Mouse (Mus musculus) left cerebral cortex, postnatal 36 days (tissue): ENCODE data around the gene Pdia3. TPM values are rescaled to one million over a fixed set of nuclear protein-coding genes. Genes with fewer than 3 reads are reported as not detected.
A peak's percentile ranks its signal among the peaks of the same experiment; 100 is the strongest.
"Not testable (repeated sequence)": the region's sequence is repeated elsewhere in the genome, so short reads cannot be mapped to it uniquely, and the experiment has no call there.

Experiments
- DNase-seq, 2 experiments: peaks; one replicate each; pipeline ENCODE4 v3.0.0; 2021 to 2022; ENCODE audit warnings: low spot score in 2 of 2, mixed read lengths in 1 of 2
- intact Hi-C: fragments of 180-260 bp; cut with DNase I; formaldehyde crosslinking; loops from one replicate; pipeline ENCODE4 v1.15.1; 2025
- microRNA-seq: library from miRNA; unstranded; fragments of <30 nt; microRNA quantifications from one replicate; pipeline ENCODE4 v1.2.0, GENCODE M21; 2022
- total RNA-seq, 2 experiments: library from RNA; stranded (reverse); gene quantifications; 2 replicates each; pipeline ENCODE4 v1.2.3; 2021

Gene Pdia3
- total RNA-seq, 2 experiments from 2014 or later = 172 to 201 TPM

- intact Hi-C loops = loop anchor here (5.0 kb wide), 1 partner anchor 34 kb away; the partner anchor contains the start of genes Mfap1a and Wdr76
- peak; percentile 83 to 84 for DNase-seq
These were observed 60.0 kb downstream of the Pdia3 start, which contains the start of gene Mfap1b for GRCm38 (mm10) chr2:121473301-121474179. Mfap1b (minus strand) TSS chr2:121474067.

DNA sequence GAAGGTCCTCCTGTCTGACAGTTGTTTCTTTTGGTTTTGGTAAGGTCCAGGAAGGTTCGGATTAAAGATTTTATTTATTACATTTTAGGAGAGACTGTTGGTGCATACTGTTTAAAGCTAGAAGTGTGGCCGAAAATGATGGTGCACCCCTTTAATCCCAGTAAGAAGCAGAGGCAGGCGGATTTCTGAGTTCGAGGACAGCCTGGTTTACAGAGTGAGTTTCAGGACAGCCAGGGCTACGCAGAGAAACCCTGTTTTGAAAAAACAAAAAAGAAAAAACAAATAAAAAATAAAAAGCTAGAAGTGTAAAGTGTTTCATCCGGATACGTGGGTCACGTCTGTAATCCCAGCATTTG lies 60.6 kb downstream of the Pdia3 start:
- intact Hi-C loops = loop anchor here (5.0 kb wide), 1 partner anchor 33 kb away; the partner anchor contains the start of genes Mfap1a and Wdr76
- no peak for DNase-seq

- intact Hi-C loops = not testable (repeated sequence)
These were observed 61.7 kb downstream of the Pdia3 start for GRCm38 (mm10) chr2:121475306-121475705.

GRCm38 (mm10) chr2:121477491-121478266 lies 64.1 kb downstream of the Pdia3 start:
- no peak for DNase-seq
- intact Hi-C loops = no loop called here

More at GRCm38 (mm10) chr2:121475306-121475705, 61.7 kb downstream of the Pdia3 start:
- not testable (repeated sequence) for DNase-seq

DNA sequence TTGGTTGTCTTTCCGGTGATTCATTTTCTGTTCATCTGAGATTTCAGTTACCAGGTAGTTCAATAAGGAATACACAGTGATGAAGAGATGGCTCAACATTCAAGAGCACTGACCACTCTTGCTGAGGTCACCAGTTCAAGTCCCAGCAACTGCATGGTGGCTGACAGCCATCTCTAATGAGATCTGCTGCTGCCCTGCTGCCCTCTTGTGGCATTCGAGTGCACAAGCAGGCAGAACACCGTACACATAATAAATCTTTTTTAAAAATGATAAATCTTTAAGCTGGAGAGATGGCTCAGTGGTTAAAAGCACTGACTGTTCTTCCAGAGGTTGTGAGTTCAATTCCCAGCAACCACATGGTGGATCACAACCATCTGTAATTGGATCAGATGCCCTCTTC lies 66.9 kb downstream of the Pdia3 start:
- DNase-seq = no peak
- intact Hi-C loops = no loop called here

- intact Hi-C loops, DNase-seq: not testable (repeated sequence)
These were observed 67.3 kb downstream of the Pdia3 start for GRCm38 (mm10) chr2:121480916-121481315.

- intact Hi-C loops = no loop called here
- no peak for DNase-seq
These were observed 70.0 kb downstream of the Pdia3 start for GRCm38 (mm10) chr2:121483576-121483975.

- intact Hi-C loops, DNase-seq: not testable (repeated sequence)
These were observed 70.8 kb downstream of the Pdia3 start for GRCm38 (mm10) chr2:121484403-121484802.

Small RNA genes within 50 kb of the gene (microRNA-seq; reads per million reads assigned to microRNA genes)
- gene Gm22953 = not detected

Other genes starting within 250 kb of the Pdia3 start
- 10 to 100 TPM; 35.8 to 56.6 TPM for gene Tubgcp4, start 243.1 kb upstream of the Pdia3 start, total RNA-seq
- 1 to 10 TPM; 5.8 to 7.0 TPM for gene Zscan29, start 242.7 kb upstream of the Pdia3 start, total RNA-seq
- 100 to 1,000 TPM; 125 to 148 TPM for gene Trp53bp1, start 142.4 kb upstream of the Pdia3 start, total RNA-seq
- gene Map1a, start 124.2 kb upstream of the Pdia3 start, total RNA-seq = 100 to 1,000 TPM; 594 to 651 TPM
- gene Ppip5k1, start 58.4 kb upstream of the Pdia3 start, total RNA-seq = 100 to 1,000 TPM; 105 to 126 TPM
- gene Ckmt1, start 56.1 kb upstream of the Pdia3 start, total RNA-seq = 100 to 1,000 TPM; 350 to 364 TPM
- under 1 TPM; 0.23 to 0.30 TPM for gene Strc, start 26.6 kb upstream of the Pdia3 start, total RNA-seq
- gene Catsper2, start within 50 bp of the Pdia3 start, total RNA-seq = 1 to 10 TPM; 3.4 to 5.3 TPM
- under 1 TPM in 1 of 2 experiments, not detected in 1; 0.20 TPM for gene Ell3, start 30.5 kb downstream of the Pdia3 start, total RNA-seq
- 100 to 1,000 TPM; 171 to 191 TPM for gene Serf2, start 35.4 kb downstream of the Pdia3 start, total RNA-seq
- gene Hypk, start 39.5 kb downstream of the Pdia3 start, total RNA-seq = 10 to 100 TPM; 20.3 to 22.6 TPM
- gene Serinc4, start 43.0 kb downstream of the Pdia3 start, total RNA-seq = under 1 TPM; 0.27 to 0.39 TPM
- gene Mfap1b, start 60.3 kb downstream of the Pdia3 start, total RNA-seq = 10 to 100 TPM; 40.1 to 42.3 TPM
- gene Mfap1a, start 92.9 kb downstream of the Pdia3 start, total RNA-seq = 10 to 100 TPM; 33.0 to 34.3 TPM
- 1 to 10 TPM; 4.7 to 4.9 TPM for gene Wdr76, start 92.9 kb downstream of the Pdia3 start, total RNA-seq